Mouse (Mus musculus) embryonic facial prominence, embryonic 11.5 days (tissue): ENCODE measurements around the gene Jag1. TPM values are rescaled to one million over a fixed set of nuclear protein-coding genes. Genes with fewer than 3 reads are reported as not detected.

Experiments used
- ATAC-seq: fragments of 200-750 bp; cut with Nextera tagmentation; replicated peaks from 2 replicates; pipeline ENCODE4 v1.8.0; 2017; ENCODE audit warnings: low read depth; ENCODE audit not compliant: insufficient number of reproducible peaks, low FRiP score, low TSS enrichment
- DNase-seq: peaks from one replicate; pipeline ENCODE4 v3.0.0-alpha.2; 2015; ENCODE audit warnings: low spot score
- H3K27ac ChIP-seq: fragments of 300-500 bp; sonication (generic); replicated peaks from 2 replicates; pipeline ENCODE4 v1.5.1; 2014; ENCODE audit warnings: mild to moderate bottlenecking, low read depth, low read length, control low read depth
- H3K27me3 ChIP-seq: fragments of 300-500 bp; sonication (generic); 2 replicates; pipeline ENCODE4 v1.6.1; 2014; ENCODE audit warnings: mild to moderate bottlenecking, low read length, moderate library complexity, mixed read lengths; ENCODE audit not compliant: control insufficient read depth, insufficient read depth
- H3K36me3 ChIP-seq: fragments of 300-500 bp; sonication (generic); replicated peaks from 2 replicates; pipeline ENCODE4 v1.6.1; 2014; ENCODE audit warnings: low read depth, mild to moderate bottlenecking, low read length, moderate library complexity, mixed read lengths; ENCODE audit not compliant: control insufficient read depth, insufficient read depth
- H3K4me1 ChIP-seq: fragments of 300-500 bp; sonication (generic); 2 replicates; pipeline ENCODE4 v1.6.1; 2014; ENCODE audit warnings: low read length, mixed read lengths; ENCODE audit not compliant: control insufficient read depth, insufficient read depth
- H3K4me2 ChIP-seq: fragments of 300-500 bp; sonication (generic); 2 replicates; pipeline ENCODE4 v1.6.1; 2014; ENCODE audit warnings: low read depth, mild to moderate bottlenecking, control low read depth, low read length, moderate library complexity
- H3K4me3 ChIP-seq: fragments of 300-500 bp; sonication (generic); 2 replicates; pipeline ENCODE4 v1.5.1; 2014; ENCODE audit warnings: low read depth, low read length, control low read depth
- H3K9ac ChIP-seq: fragments of 300-500 bp; sonication (generic); replicated peaks from 2 replicates; pipeline ENCODE4 v1.6.1; 2014; ENCODE audit warnings: mild to moderate bottlenecking, control low read depth, low read length
- H3K9me3 ChIP-seq: fragments of 300-500 bp; sonication (generic); replicated peaks from 2 replicates; pipeline ENCODE4 v1.6.1; 2016; ENCODE audit warnings: mild to moderate bottlenecking, low read length, inconsistent platforms, mixed read lengths; ENCODE audit not compliant: control insufficient read depth
- WGBS: fragments of 180-500 bp; shearing (Covaris S2); extraction: QIAGEN DNeasy Blood & Tissue Kit; methylation state at CpG from one replicate; pipeline ENCODE4 v1.1.7; 2014; 5-methylcytosine and 5-hydroxymethylcytosine counted together
- polyA plus RNA-seq: library from polyadenylated mRNA; unstranded; fragments of >200 nt; fragmentation: Nextera tagmentation; extraction: Ambion mirVana; gene quantifications from 2 replicates; pipeline ENCODE4 v1.2.1, GENCODE M21; 2014

Jag1 gene
- polyA plus RNA-seq, 1 experiment from 2014 or later, result 14.2 TPM

DNA sequence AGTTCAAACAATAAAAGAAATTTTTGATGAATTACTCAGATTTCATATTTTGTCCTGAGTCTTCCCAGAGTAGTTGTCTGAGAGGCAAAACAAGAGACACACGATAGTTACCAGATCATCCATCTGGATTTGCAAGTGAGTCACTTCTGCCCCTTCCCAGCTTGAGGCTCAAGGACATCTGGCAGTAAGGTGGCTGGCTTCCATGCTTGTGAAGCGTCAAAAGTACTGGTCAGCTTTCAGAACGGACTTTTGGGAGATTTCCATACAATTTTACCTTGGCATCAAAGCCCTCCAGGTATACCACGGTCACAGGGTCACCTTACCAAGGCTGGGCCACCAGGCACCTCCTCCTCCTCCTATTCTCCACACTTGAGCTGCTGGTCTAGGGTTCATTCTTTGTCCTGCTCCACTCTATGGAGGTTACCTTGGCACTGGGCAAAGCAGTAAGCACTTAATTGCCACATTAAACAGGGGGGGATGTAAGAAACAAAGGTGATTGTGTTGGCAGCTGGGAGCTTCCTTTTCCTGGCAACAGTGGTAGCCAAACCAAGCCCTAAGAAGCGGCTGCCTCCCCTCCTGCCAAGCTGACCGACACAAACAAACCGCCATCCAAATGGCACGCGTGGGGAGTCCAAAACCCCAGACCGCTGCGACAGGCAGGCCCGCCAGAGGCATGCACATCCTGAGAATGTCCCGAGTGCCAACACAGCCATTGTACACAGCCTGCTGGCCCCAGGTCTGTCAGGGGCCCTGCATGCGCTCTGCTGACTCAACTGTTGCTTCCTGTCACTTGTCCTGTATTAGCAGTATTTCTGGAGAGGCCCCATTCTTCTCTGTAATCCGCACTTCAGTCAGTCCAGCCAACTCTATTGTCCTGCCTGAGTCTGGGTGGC, 6.9 kb downstream of the Jag1 start:
- ATAC-seq (peak; percentile 12; the same call in 1 of the 2 replicates), DNase-seq (peak; percentile 26)
- H3K9me3 ChIP-seq, result no peaks in the 10 kb centered on the region
- H3K27me3 ChIP-seq, result no peaks in the 10 kb centered on the region
- H3K4me1 ChIP-seq, result peaks cover 3% of the 10 kb centered on the region; the same call in 1 of the 2 replicates
- no peak overlapping the region for H3K4me3 ChIP-seq
- H3K9ac ChIP-seq, result no peak overlapping the region
- H3K4me2 ChIP-seq, result peak overlapping the region; percentile 8; the same call in 1 of the 2 replicates
- no peak overlapping the region for H3K27ac ChIP-seq
- WGBS, result 47% methylated on average over 15 of the region's 15 CpGs
- H3K36me3 ChIP-seq, result no peaks in the 10 kb centered on the region

DNA sequence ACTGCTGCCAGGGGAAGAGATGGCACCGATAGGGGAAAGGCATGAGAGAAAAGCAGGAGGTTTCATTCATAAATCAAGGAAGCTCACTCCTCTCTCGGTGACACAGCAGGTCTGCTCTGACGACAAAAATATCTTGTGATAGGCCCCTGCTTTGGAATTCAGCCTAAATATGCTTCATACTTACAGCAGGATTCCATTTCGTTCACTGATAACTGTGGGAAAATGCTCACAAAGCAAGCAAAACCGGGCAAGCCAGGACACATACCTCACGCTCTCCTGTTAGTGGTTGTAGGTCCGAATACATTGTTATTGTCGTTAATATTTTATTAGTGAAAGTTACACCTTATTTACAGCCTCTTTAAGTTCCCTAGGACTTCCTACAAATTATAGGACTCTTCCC, 8.5 kb downstream of the Jag1 start:
- peaks cover 3% of the 10 kb centered on the region; the same call in 1 of the 2 replicates for H3K4me1 ChIP-seq
- H3K27ac ChIP-seq, result no peak overlapping the region
- 66% methylated on average over 8 of the region's 8 CpGs for WGBS
- no peak overlapping the region for H3K4me3 ChIP-seq
- no peaks in the 10 kb centered on the region; the same call in 1 of the 2 replicates for H3K36me3 ChIP-seq
- H3K4me2 ChIP-seq, result no peak overlapping the region
- H3K9ac ChIP-seq, result no peak overlapping the region
- DNase-seq (no peak), ATAC-seq (no peak)
- no peaks in the 10 kb centered on the region for H3K9me3 ChIP-seq
- no peaks in the 10 kb centered on the region for H3K27me3 ChIP-seq

DNA sequence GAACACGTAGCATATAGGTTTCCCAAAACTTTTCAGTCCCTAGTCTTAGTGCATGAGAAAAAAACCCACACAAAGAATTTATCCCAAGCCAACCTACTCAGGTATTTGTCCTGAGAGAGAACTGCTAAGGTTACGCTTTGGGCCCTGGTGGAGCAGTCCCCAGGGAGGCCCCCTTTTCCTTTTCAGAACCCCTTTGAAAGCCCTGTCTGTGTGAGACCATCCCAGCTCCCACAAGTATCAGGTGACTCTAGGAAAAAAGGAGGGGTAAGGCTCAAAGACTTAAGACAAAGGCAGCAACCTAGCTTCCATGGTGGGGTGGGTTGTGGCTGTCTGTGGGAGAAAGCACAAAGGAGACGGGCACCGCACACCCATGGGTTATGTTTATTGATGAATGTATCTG, 9.2 kb downstream of the Jag1 start:
- ATAC-seq (peak; percentile 7; the same call in 1 of the 2 replicates), DNase-seq (no peak)
- Histone ChIP-seq H3K9me3 (no peaks in the 10 kb centered on the region), H3K4me2 (no peak overlapping the region), H3K36me3 (no peaks in the 10 kb centered on the region; the same call in 1 of the 2 replicates), H3K4me1 (peaks cover 3% of the 10 kb centered on the region; the same call in 1 of the 2 replicates), H3K9ac (no peak overlapping the region), H3K27me3 (no peaks in the 10 kb centered on the region), H3K27ac (no peak overlapping the region), H3K4me3 (no peak overlapping the region)
- WGBS, result 60% methylated on average over 4 of the region's 4 CpGs

DNA sequence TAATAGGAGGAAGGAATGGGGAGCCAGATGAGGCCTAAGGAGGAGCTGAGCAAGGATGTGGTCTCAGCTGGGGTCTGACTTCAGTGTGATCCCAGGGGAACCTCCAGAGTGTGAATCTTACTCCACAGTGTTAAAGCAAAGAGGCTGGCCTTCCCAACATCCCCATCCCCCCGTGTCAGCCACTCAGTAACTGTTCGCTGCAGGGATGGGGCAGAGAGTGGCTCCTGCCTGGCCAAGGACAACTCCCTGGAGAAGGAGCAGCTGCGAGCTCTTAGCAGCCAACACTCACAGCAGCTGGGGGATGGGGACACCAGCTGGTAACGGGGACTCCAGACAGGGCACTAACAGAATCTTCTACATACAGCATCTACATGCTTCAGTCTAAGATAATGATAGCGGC, 15.4 kb downstream of the Jag1 start:
- no peak for DNase-seq
- ATAC-seq, result peak; percentile 64
- no peak overlapping the region; the same call in 1 of the 2 replicates for H3K4me2 ChIP-seq
- no peak overlapping the region for H3K4me3 ChIP-seq
- 40% methylated on average over 5 of the region's 5 CpGs for WGBS
- no peak overlapping the region for H3K27ac ChIP-seq
- no peaks in the 10 kb centered on the region; the same call in none of the 2 replicates for H3K4me1 ChIP-seq
- no peaks in the 10 kb centered on the region for H3K27me3 ChIP-seq
- H3K9me3 ChIP-seq, result no peaks in the 10 kb centered on the region
- no peaks in the 10 kb centered on the region; the same call in 1 of the 2 replicates for H3K36me3 ChIP-seq
- 0 out of 2 replicates have a peak overlapping the region, but pooled peaks have one; percentile 9 for H3K9ac ChIP-seq

DNA sequence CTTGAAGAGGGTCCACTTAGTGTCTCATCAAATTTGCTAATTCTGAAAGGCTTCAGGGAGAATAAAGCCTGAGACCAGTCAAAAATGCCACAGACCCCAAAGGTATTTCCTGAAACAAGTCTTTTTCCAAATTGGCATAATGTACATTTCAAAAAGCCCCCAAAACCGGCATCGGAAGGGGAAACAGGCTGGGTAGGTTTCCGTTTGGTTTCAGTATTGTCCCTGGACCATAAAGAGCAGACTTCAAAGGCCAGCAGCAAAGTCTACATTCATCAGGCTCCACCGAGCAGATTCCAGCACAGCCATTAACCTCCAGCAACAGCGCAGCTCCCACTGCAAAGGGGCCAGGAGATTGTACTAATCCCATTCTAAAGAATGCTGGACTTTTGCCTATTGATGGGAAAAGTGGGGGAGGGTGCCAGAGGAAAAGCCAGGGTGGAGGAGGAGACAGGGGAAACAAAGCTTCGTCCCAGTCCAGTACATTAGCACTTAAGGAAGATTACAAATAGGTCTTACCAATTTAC, 17.2 kb downstream of the Jag1 start:
- H3K4me2 ChIP-seq, result no peak overlapping the region; the same call in 1 of the 2 replicates
- no peak overlapping the region for H3K4me3 ChIP-seq
- no peaks in the 10 kb centered on the region; the same call in 1 of the 2 replicates for H3K36me3 ChIP-seq
- H3K27me3 ChIP-seq, result no peaks in the 10 kb centered on the region
- ATAC-seq, result no peak
- H3K4me1 ChIP-seq, result no peaks in the 10 kb centered on the region; the same call in none of the 2 replicates
- DNase-seq, result peak; percentile 39
- no peaks in the 10 kb centered on the region for H3K9me3 ChIP-seq
- no peak overlapping the region for H3K9ac ChIP-seq
- no peak overlapping the region for H3K27ac ChIP-seq
- WGBS, result 16% methylated on average over 6 of the region's 6 CpGs

DNA sequence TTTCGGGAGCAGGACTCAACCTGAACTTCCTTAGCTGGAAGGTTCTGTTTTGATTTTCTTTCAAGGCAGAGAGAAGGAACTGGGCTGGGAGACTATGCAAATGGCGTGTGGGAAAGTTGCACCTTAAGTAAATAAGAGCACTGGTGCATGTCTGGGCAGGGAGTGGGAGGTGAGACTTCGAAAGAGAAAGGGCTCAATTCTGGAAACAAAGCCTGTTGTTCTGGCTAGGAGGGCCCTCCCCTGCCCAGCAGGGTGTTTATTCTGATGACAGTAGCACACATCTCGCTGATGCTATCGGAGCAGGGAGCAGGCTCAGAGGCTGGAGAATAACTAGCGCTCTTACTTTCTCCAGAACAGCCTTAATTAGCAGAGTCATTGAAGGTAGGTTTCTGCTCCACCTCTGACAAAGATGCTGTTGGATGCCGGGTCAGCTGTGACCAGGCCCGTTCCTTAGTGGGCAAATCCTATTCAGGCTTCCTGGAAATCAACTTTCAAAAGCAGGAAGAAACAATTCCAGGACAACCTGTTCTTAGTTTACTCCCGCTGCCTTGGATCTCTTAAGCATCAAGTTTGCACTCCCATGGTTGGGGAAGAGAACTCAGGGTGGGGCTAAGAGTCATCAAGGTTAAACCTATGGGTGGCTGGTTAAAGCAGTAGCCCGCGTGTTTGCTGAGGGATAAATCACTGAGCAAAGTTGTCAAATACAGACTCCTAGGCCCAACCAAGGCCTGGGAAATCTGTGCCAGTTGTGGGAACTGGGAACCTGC, 18.0 kb downstream of the Jag1 start:
- no peak overlapping the region for H3K4me2 ChIP-seq
- no peaks in the 10 kb centered on the region for H3K27me3 ChIP-seq
- ATAC-seq (no peak), DNase-seq (no peak)
- H3K9me3 ChIP-seq, result no peaks in the 10 kb centered on the region
- no peak overlapping the region for H3K27ac ChIP-seq
- no peaks in the 10 kb centered on the region; the same call in 1 of the 2 replicates for H3K36me3 ChIP-seq
- H3K9ac ChIP-seq, result no peak overlapping the region
- no peaks in the 10 kb centered on the region; the same call in none of the 2 replicates for H3K4me1 ChIP-seq
- WGBS, result 35% methylated on average over 11 of the region's 11 CpGs
- H3K4me3 ChIP-seq, result no peak overlapping the region

DNA sequence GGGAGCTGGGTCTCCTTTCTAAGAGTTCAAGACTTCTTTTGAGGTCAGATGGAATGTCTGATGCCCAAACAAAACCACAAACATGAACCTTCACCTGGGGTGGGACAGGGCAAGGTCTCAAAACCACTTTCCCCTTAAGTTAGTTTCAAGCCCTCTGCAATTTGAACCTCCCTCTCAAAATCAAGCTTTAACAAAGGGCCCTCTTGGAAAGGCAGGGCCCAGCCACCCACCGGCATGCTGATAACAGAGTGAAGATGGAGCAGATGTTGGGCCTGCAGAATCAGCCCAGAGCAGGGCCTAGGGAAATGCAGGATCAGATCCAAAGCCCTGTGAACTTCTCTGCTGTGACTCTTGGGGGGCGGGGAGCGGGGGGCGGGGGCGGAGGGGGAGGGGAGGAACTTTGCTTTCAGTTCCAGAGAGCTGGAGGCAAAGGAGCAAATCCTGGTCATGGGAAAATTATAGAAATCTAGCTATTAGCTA, 19.4 kb downstream of the Jag1 start:
- WGBS, result 0% methylated on average over 1 of the region's 5 CpGs
- no peak overlapping the region for H3K4me2 ChIP-seq
- H3K27me3 ChIP-seq, result no peaks in the 10 kb centered on the region
- no peak overlapping the region for H3K4me3 ChIP-seq
- H3K4me1 ChIP-seq, result no peaks in the 10 kb centered on the region; the same call in none of the 2 replicates
- no peak for DNase-seq
- no peaks in the 10 kb centered on the region for H3K36me3 ChIP-seq
- ATAC-seq, result 0 out of 2 replicates have a peak, but pooled peaks have one; percentile 39
- no peak overlapping the region for H3K27ac ChIP-seq
- no peak overlapping the region for H3K9ac ChIP-seq
- H3K9me3 ChIP-seq, result no peaks in the 10 kb centered on the region
